Mouse (Mus musculus) midbrain, embryonic 14.5 days (tissue): ENCODE data around the gene Rhox4b. TPM values are rescaled to one million over a fixed set of nuclear protein-coding genes. Genes with fewer than 3 reads are reported as not detected.
"Not testable (repeated sequence)": the region's sequence is repeated elsewhere in the genome, so short reads cannot be mapped to it uniquely, and the experiment has no call there.

ENCODE experiments used
- ATAC-seq: fragments of 200-750 bp; cut with Nextera tagmentation; 2 replicates; pipeline ENCODE4 v1.8.0; 2017; ENCODE audit warnings: moderate number of reproducible peaks, moderate library complexity; ENCODE audit not compliant: low FRiP score, low TSS enrichment
- DNase-seq: peaks from one replicate; pipeline ENCODE4 v3.0.0-alpha.2; 2015
- H3K27ac ChIP-seq: fragments of 300-500 bp; sonication (generic); replicated peaks from 2 replicates; pipeline ENCODE4 v1.5.1; 2014; ENCODE audit warnings: mild to moderate bottlenecking, low read depth, low read length, moderate library complexity
- H3K27me3 ChIP-seq: fragments of 300-500 bp; sonication (generic); 2 replicates; pipeline ENCODE4 v1.6.1; 2014; ENCODE audit warnings: low read length, control low read depth, mixed read lengths; ENCODE audit not compliant: control insufficient read depth, insufficient read depth
- H3K36me3 ChIP-seq: fragments of 300-500 bp; sonication (generic); 2 replicates; pipeline ENCODE4 v1.6.1; 2014; ENCODE audit warnings: low read length, control low read depth; ENCODE audit not compliant: control insufficient read depth, insufficient read depth
- H3K4me1 ChIP-seq: fragments of 300-500 bp; sonication (generic); 2 replicates; pipeline ENCODE4 v1.6.1; 2014; ENCODE audit warnings: mild to moderate bottlenecking, antibody characterized with exemption, low read length, control low read depth; ENCODE audit not compliant: control insufficient read depth, insufficient read depth
- H3K4me2 ChIP-seq: fragments of 300-500 bp; sonication (generic); 2 replicates; pipeline ENCODE4 v1.6.1; 2014; ENCODE audit warnings: mild to moderate bottlenecking, low read length, moderate library complexity
- H3K4me3 ChIP-seq: fragments of 300-500 bp; sonication (generic); replicated peaks from 2 replicates; pipeline ENCODE4 v1.5.1; 2014; ENCODE audit warnings: low read depth, low read length
- H3K9ac ChIP-seq: fragments of 300-500 bp; sonication (generic); replicated peaks from 2 replicates; pipeline ENCODE4 v1.6.1; 2014; ENCODE audit warnings: mild to moderate bottlenecking, low read length, moderate library complexity
- H3K9me3 ChIP-seq: fragments of 300-500 bp; sonication (generic); 2 replicates; pipeline ENCODE4 v1.6.1; 2016; ENCODE audit warnings: low read length, control low read depth, mixed read lengths; ENCODE audit not compliant: control insufficient read depth
- WGBS: fragments of 180-500 bp; shearing (Covaris S2); extraction: QIAGEN DNeasy Blood & Tissue Kit; methylation state at CpG from one replicate; pipeline ENCODE4 v1.1.7; 2014; 5-methylcytosine and 5-hydroxymethylcytosine counted together
- polyA plus RNA-seq: library from polyadenylated mRNA; unstranded; fragments of >200 nt; fragmentation: Nextera tagmentation; extraction: Ambion mirVana; gene quantifications from 2 replicates; pipeline ENCODE4 v1.2.1, GENCODE M21; 2014

The Rhox4b gene
- not detected in 2 replicates for polyA plus RNA-seq

- H3K4me2 ChIP-seq, H3K36me3 ChIP-seq, H3K4me1 ChIP-seq, H3K27me3 ChIP-seq, H3K27ac ChIP-seq, ATAC-seq, DNase-seq, H3K4me3 ChIP-seq, H3K9me3 ChIP-seq, H3K9ac ChIP-seq: not testable (repeated sequence)
- 93% methylated on average over 14 of the region's 15 CpGs for WGBS
Observed at GRCm38 (mm10) chrX:37432194-37432593, at the start of gene Rhox4b. Gene Rhox4b, plus strand, starts transcription at chrX:37432494.

GRCm38 (mm10) chrX:37390548-37390947, 41.7 kb upstream of the Rhox4b start, which contains the start of gene Rhox4a2:
Gene Rhox4a2, plus strand, starts transcription at chrX:37390848.
- not testable (repeated sequence) for H3K4me3 ChIP-seq, ATAC-seq, DNase-seq, H3K9me3 ChIP-seq, H3K27ac ChIP-seq, H3K27me3 ChIP-seq, H3K36me3 ChIP-seq, H3K4me1 ChIP-seq, H3K9ac ChIP-seq, H3K4me2 ChIP-seq
- WGBS, result 96% methylated on average over 8 of the region's 16 CpGs

- not testable (repeated sequence) for H3K9me3 ChIP-seq, H3K27me3 ChIP-seq, ATAC-seq, H3K27ac ChIP-seq, H3K36me3 ChIP-seq, DNase-seq, H3K9ac ChIP-seq, H3K4me2 ChIP-seq, H3K4me1 ChIP-seq, H3K4me3 ChIP-seq
- WGBS, result no CpG with 5 or more reads among the region's 9 CpGs
Observed at GRCm38 (mm10) chrX:37411767-37412166, 20.5 kb upstream of the Rhox4b start, which contains the start of gene Rhox2b. Gene Rhox2b, plus strand, starts transcription at chrX:37412067.

- 98% methylated on average over 6 of the region's 10 CpGs for WGBS
- H3K27ac ChIP-seq, H3K27me3 ChIP-seq, H3K36me3 ChIP-seq, DNase-seq, H3K4me3 ChIP-seq, H3K4me2 ChIP-seq, H3K9ac ChIP-seq, H3K9me3 ChIP-seq, H3K4me1 ChIP-seq, ATAC-seq: not testable (repeated sequence)
Observed at GRCm38 (mm10) chrX:37453380-37453779, 21.1 kb downstream of the Rhox4b start, which contains the start of gene Rhox2c. Gene Rhox2c, plus strand, starts transcription at chrX:37453680.

- not testable (repeated sequence) for H3K4me1 ChIP-seq, DNase-seq, H3K27me3 ChIP-seq, H3K27ac ChIP-seq, H3K4me2 ChIP-seq, ATAC-seq, H3K9me3 ChIP-seq, H3K4me3 ChIP-seq, H3K9ac ChIP-seq, H3K36me3 ChIP-seq
- WGBS, result 89% methylated on average over 3 of the region's 4 CpGs
Observed at GRCm38 (mm10) chrX:37458285-37458684, 26.0 kb downstream of the Rhox4b start, which contains the start of gene Rhox3c. Gene Rhox3c, plus strand, starts transcription at chrX:37458585.

GRCm38 (mm10) chrX:37480037-37480436, 47.7 kb downstream of the Rhox4b start, which contains the start of gene Rhox4c:
Gene Rhox4c, plus strand, starts transcription at chrX:37480337.
- H3K36me3 ChIP-seq, H3K4me3 ChIP-seq, H3K4me2 ChIP-seq, H3K9me3 ChIP-seq, H3K27ac ChIP-seq, H3K27me3 ChIP-seq, H3K9ac ChIP-seq, DNase-seq, H3K4me1 ChIP-seq, ATAC-seq: not testable (repeated sequence)
- 91% methylated on average over 14 of the region's 14 CpGs for WGBS

Other genes with a start within 250 kb of the Rhox4b start
- 577 and 838 TPM in 2 replicates for gene Ndufa1, start 241.3 kb upstream of the Rhox4b start, polyA plus RNA-seq
- 20.5 and 20.8 TPM in 2 replicates for gene Rnf113a1, start 241.2 kb upstream of the Rhox4b start, polyA plus RNA-seq
- gene Gm9, start 221.5 kb upstream of the Rhox4b start, polyA plus RNA-seq, result not detected in 2 replicates
- gene Rhox1, start 210.2 kb upstream of the Rhox4b start, polyA plus RNA-seq, result not detected in 2 replicates
- gene Rhox2a, start 187.5 kb upstream of the Rhox4b start, polyA plus RNA-seq, result not detected in 2 replicates
- gene Rhox3a, start 182.6 kb upstream of the Rhox4b start, polyA plus RNA-seq, result not detected in 2 replicates
- gene Rhox4a, start 167.2 kb upstream of the Rhox4b start, polyA plus RNA-seq, result not detected in 2 replicates
- gene Rhox3a2, start 52.5 kb upstream of the Rhox4b start, polyA plus RNA-seq, result not detected in 2 replicates
- not detected in 2 replicates for gene Rhox4a2, start 41.6 kb upstream of the Rhox4b start, polyA plus RNA-seq
- not detected in 2 replicates for gene Rhox2b, start 20.4 kb upstream of the Rhox4b start, polyA plus RNA-seq
- gene Rhox2c, start 21.2 kb downstream of the Rhox4b start, polyA plus RNA-seq, result not detected in 2 replicates
- not detected in 2 replicates for gene Rhox3c, start 26.1 kb downstream of the Rhox4b start, polyA plus RNA-seq
- gene Rhox4c, start 47.8 kb downstream of the Rhox4b start, polyA plus RNA-seq, result not detected in 2 replicates
- gene Rhox2d, start 60.9 kb downstream of the Rhox4b start, polyA plus RNA-seq, result not detected in 2 replicates
- gene Rhox4d, start 81.9 kb downstream of the Rhox4b start, polyA plus RNA-seq, result not detected in 2 replicates
- not detected in 2 replicates for gene Rhox2e, start 98.0 kb downstream of the Rhox4b start, polyA plus RNA-seq
- gene Rhox3e, start 109.5 kb downstream of the Rhox4b start, polyA plus RNA-seq, result not detected in 2 replicates
- not detected in 2 replicates for gene Rhox4e, start 124.9 kb downstream of the Rhox4b start, polyA plus RNA-seq
- not detected in 2 replicates for gene Rhox2f, start 138.9 kb downstream of the Rhox4b start, polyA plus RNA-seq
- not detected in 2 replicates for gene Rhox3f, start 148.5 kb downstream of the Rhox4b start, polyA plus RNA-seq
- not detected in 2 replicates for gene Rhox4f, start 175.2 kb downstream of the Rhox4b start, polyA plus RNA-seq
- gene Rhox3g, start 196.1 kb downstream of the Rhox4b start, polyA plus RNA-seq, result not detected in 2 replicates
- gene Rhox2g, start 211.0 kb downstream of the Rhox4b start, polyA plus RNA-seq, result not detected in 2 replicates
- not detected in 2 replicates for gene Rhox4g, start 218.8 kb downstream of the Rhox4b start, polyA plus RNA-seq
- not detected in 2 replicates for gene Rhox3h, start 236.3 kb downstream of the Rhox4b start, polyA plus RNA-seq
- gene Rhox2h, start 240.8 kb downstream of the Rhox4b start, polyA plus RNA-seq, result not detected in 2 replicates